10 mouse cellular contexts compared by ENCODE assay signal in the genomic region with DNA sequence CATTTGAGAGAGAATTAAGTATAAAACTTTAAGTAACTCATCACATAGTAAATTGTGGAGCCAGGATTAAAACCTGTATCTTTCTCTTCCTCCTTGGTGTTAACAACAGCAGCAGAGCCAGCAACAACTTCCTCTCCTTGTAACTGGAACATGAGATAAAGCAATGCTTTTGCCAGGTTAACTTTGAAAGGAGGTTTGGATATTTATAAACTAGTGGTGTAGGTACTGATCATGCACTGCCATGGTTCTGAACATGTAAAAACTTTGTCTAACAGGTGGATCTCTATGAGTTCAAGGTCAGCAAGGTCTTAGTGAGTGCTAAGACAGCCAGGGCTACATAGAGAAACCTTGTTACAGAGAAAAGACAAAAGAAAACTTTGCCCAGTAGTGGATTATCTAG. TPM values are rescaled to one million over a fixed set of nuclear protein-coding genes. Genes with fewer than 3 reads are reported as not detected.
DNase-seq lines count a peak whose midpoint lies in the region; ATAC-seq and TF ChIP-seq lines count a peak whose summit lies in the region.
"Had no signal": no experiment of that assay in that cellular context is flagged by ENCODE, and none has a peak within 500 bp of the region (broad histone marks: within the 10 kb centered on the region; RNA-seq: fewer than 3 reads in every experiment).

No protein-coding gene starts in this region.

- H3K27ac ChIP-seq in layer of hippocampus, adult 2 months, result peak overlapping the region; percentile 97; the same call in 1 of the 2 replicates
- no peak overlapping the region for H3K27ac ChIP-seq in forebrain, embryonic 16.5 days (ENCODE audit: low read length)
- H3K27ac ChIP-seq in limb, embryonic 10.5 days, result no peak overlapping the region
- H3K27ac ChIP-seq in neural tube, embryonic 12.5 days, result no peak overlapping the region

- no peak for ATAC-seq in forebrain, embryonic 16.5 days
- ATAC-seq in neural tube, embryonic 12.5 days (ENCODE audit: low FRiP score, low read depth), result no peak

- H3K4me2 ChIP-seq in forebrain, embryonic 16.5 days (ENCODE audit: low read length), result peak overlapping the region; percentile 66
- peak overlapping the region; percentile 63 for H3K4me2 ChIP-seq in neural tube, embryonic 12.5 days (replicated peaks)

- peaks cover 22% of the 10 kb centered on the region for H3K4me1 ChIP-seq in forebrain, embryonic 16.5 days (replicated peaks; ENCODE audit: control insufficient read depth, insufficient read depth, low read length)
- peaks cover 18% of the 10 kb centered on the region for H3K4me1 ChIP-seq in limb, embryonic 10.5 days
- peaks cover 14% of the 10 kb centered on the region for H3K4me1 ChIP-seq in neural tube, embryonic 12.5 days

- H3K4me3 ChIP-seq in layer of hippocampus, adult 2 months, result peak overlapping the region; percentile 94
- H3K4me3 ChIP-seq in forebrain, embryonic 16.5 days (replicated peaks; ENCODE audit: low read length), result peak overlapping the region; percentile 41
- H3K4me3 ChIP-seq in limb, embryonic 10.5 days, result peak overlapping the region; percentile 90
- peak overlapping the region; percentile 29 for H3K4me3 ChIP-seq in neural tube, embryonic 12.5 days

- H3K36me3 ChIP-seq in forebrain, embryonic 16.5 days (ENCODE audit: control insufficient read depth, insufficient read depth), result no peaks in the 10 kb centered on the region
- H3K36me3 ChIP-seq in limb, embryonic 10.5 days, result peaks cover 21% of the 10 kb centered on the region
- 0 out of 2 replicates have a peak, but pooled peaks cover 4% of the 10 kb centered on the region for H3K36me3 ChIP-seq in neural tube, embryonic 12.5 days

- no peak for DNase-seq in layer of hippocampus, adult 2 months (ENCODE audit: low spot score in 2 of 2)
- DNase-seq in layer of hippocampus, adult 9-10 months (ENCODE audit: low spot score), result no peak
- no peak for DNase-seq in limb, embryonic 10.5 days (ENCODE audit: low spot score)
- no peak for DNase-seq in cerebellum, adult 9-10 months
- DNase-seq in embryo, embryonic 10 days (ENCODE audit: low spot score), result no peak
- DNase-seq in urinary bladder, postnatal 14 days (ENCODE audit: low spot score), result no peak
- DNase-seq: cerebellum, adult 9-11 months had no signal

- TF ChIP-seq CTCF in layer of hippocampus, adult 2 months (conservative IDR thresholded peaks at IDR 0.05), result no peak

- no peaks in the 10 kb centered on the region for H3K9me3 ChIP-seq in forebrain, embryonic 16.5 days (ENCODE audit: control insufficient read depth, low read length)
- no peaks in the 10 kb centered on the region for H3K9me3 ChIP-seq in limb, embryonic 10.5 days (replicated peaks)
- no peaks in the 10 kb centered on the region for H3K9me3 ChIP-seq in neural tube, embryonic 12.5 days
- H3K9me3 ChIP-seq: G1E had no signal

- no peak overlapping the region for H3K9ac ChIP-seq in forebrain, embryonic 16.5 days (replicated peaks; ENCODE audit: low read depth, low read length)
- H3K9ac ChIP-seq in neural tube, embryonic 12.5 days, result peak overlapping the region; percentile 33; the same call in 1 of the 2 replicates

- no peaks in the 10 kb centered on the region for H3K27me3 ChIP-seq in forebrain, embryonic 16.5 days (replicated peaks; ENCODE audit: control insufficient read depth, insufficient read depth, low read length)
- no peaks in the 10 kb centered on the region for H3K27me3 ChIP-seq in limb, embryonic 10.5 days (ENCODE audit: low read depth, poor library complexity, severe bottlenecking)
- no peaks in the 10 kb centered on the region for H3K27me3 ChIP-seq in neural tube, embryonic 12.5 days (replicated peaks)

RNA-seq across cellular contexts. Expression of a gene that starts 3.4 kb away (rescaled TPM):
- total RNA-seq in layer of hippocampus, adult 2 months (2021), result 10 to 100 TPM; 90.3 to 91.2 TPM
- 13.5 and 15.4 TPM in 2 replicates for polyA plus RNA-seq in forebrain, embryonic 16.5 days (2015; fragmentation: Nextera tagmentation; extraction: Ambion mirVana)
- 5.1 and 8.0 TPM in 2 replicates for polyA plus RNA-seq in limb, embryonic 10.5 days (2016; fragmentation: Nextera tagmentation; extraction: Ambion mirVana)
- polyA plus RNA-seq in neural tube, embryonic 12.5 days (2016; fragmentation: Nextera tagmentation; extraction: Ambion mirVana), result 11.8 and 13.3 TPM in 2 replicates

Comparison
In these comparisons a context has a peak if more than half of its experiments do, and no peak if none do; other contexts are left out.
1. H3K4me3 ChIP-seq: peak in every context shown above with its lines; median percentile 94 in layer of hippocampus, adult 2 months; 90 in limb, embryonic 10.5 days; 41 in forebrain, embryonic 16.5 days; 29 in neural tube, embryonic 12.5 days.